Mouse (Mus musculus) forebrain, embryonic 10.5 days (tissue): ENCODE data around the gene Ndufb10. TPM values are rescaled to one million over a fixed set of nuclear protein-coding genes. Genes with fewer than 3 reads are reported as not detected.

Experiments used
- DNase-seq: peaks from one replicate; pipeline ENCODE4 v3.0.0-alpha.2; 2017; ENCODE audit warnings: low spot score; ENCODE audit errors: extremely low spot score
- H3K27ac ChIP-seq: fragments of 300-500 bp; sonication (generic); 2 replicates; pipeline ENCODE4 v1.5.1; 2016; ENCODE audit warnings: mild to moderate bottlenecking
- H3K27me3 ChIP-seq: fragments of 300-500 bp; sonication (generic); 2 replicates; pipeline ENCODE4 v1.6.1; 2016; ENCODE audit warnings: mild to moderate bottlenecking; ENCODE audit not compliant: poor library complexity, severe bottlenecking
- H3K36me3 ChIP-seq: fragments of 300-500 bp; sonication (generic); replicated peaks from 2 replicates; pipeline ENCODE4 v1.6.1; 2016; ENCODE audit warnings: mild to moderate bottlenecking, moderate library complexity
- H3K4me1 ChIP-seq: fragments of 300-500 bp; sonication (generic); 2 replicates; pipeline ENCODE4 v1.6.1; 2016
- H3K4me3 ChIP-seq: fragments of 300-500 bp; sonication (generic); 2 replicates; pipeline ENCODE4 v1.5.1; 2016; ENCODE audit warnings: mild to moderate bottlenecking, moderate library complexity
- H3K9me3 ChIP-seq: fragments of 300-500 bp; sonication (generic); 2 replicates; pipeline ENCODE4 v1.6.1; 2016; ENCODE audit warnings: mild to moderate bottlenecking, moderate library complexity
- WGBS: fragments of 180-500 bp; shearing (Covaris S2); methylation state at CpG from one replicate; pipeline ENCODE4 v1.1.7; 2016; 5-methylcytosine and 5-hydroxymethylcytosine counted together
- polyA plus RNA-seq: library from polyadenylated mRNA; unstranded; fragments of >200 nt; fragmentation: Nextera tagmentation; extraction: Ambion mirVana; gene quantifications from 2 replicates; pipeline ENCODE4 v1.2.1, GENCODE M21; 2016

Gene Ndufb10
- polyA plus RNA-seq, 1 experiment from 2014 or later, result 194 TPM

- Histone ChIP-seq H3K36me3 (peaks cover 48% of the 10 kb centered on the region), H3K4me1 (peaks cover 21% of the 10 kb centered on the region), H3K27me3 (no peaks in the 10 kb centered on the region), H3K4me3 (0 out of 2 replicates have a peak overlapping the region, but pooled peaks have one; percentile 12), H3K9me3 (no peaks in the 10 kb centered on the region), H3K27ac (no peak overlapping the region)
- DNase-seq, result no peak
- WGBS, result 95% methylated on average over 15 of the region's 15 CpGs
These were observed 8.1 kb downstream of the Ndufb10 start for GRCm38 (mm10) chr17:24716166-24716682.

- H3K4me1 ChIP-seq, result peaks cover 17% of the 10 kb centered on the region
- no peak overlapping the region for H3K27ac ChIP-seq
- no peaks in the 10 kb centered on the region for H3K9me3 ChIP-seq
- no peak overlapping the region for H3K4me3 ChIP-seq
- H3K36me3 ChIP-seq, result peaks cover 42% of the 10 kb centered on the region
- no peak for DNase-seq
- 50% methylated on average over 6 of the region's 6 CpGs for WGBS
- no peaks in the 10 kb centered on the region for H3K27me3 ChIP-seq
These were observed 8.7 kb downstream of the Ndufb10 start for GRCm38 (mm10) chr17:24715556-24715955.

- Histone ChIP-seq H3K27me3 (no peaks in the 10 kb centered on the region), H3K36me3 (peaks cover 23% of the 10 kb centered on the region), H3K9me3 (no peaks in the 10 kb centered on the region), H3K4me1 (peaks cover 19% of the 10 kb centered on the region), H3K4me3 (no peak overlapping the region), H3K27ac (no peak overlapping the region)
- 36% methylated on average over 2 of the region's 2 CpGs for WGBS
- DNase-seq, result no peak
These were observed 15.6 kb downstream of the Ndufb10 start for GRCm38 (mm10) chr17:24708646-24709045.

DNA sequence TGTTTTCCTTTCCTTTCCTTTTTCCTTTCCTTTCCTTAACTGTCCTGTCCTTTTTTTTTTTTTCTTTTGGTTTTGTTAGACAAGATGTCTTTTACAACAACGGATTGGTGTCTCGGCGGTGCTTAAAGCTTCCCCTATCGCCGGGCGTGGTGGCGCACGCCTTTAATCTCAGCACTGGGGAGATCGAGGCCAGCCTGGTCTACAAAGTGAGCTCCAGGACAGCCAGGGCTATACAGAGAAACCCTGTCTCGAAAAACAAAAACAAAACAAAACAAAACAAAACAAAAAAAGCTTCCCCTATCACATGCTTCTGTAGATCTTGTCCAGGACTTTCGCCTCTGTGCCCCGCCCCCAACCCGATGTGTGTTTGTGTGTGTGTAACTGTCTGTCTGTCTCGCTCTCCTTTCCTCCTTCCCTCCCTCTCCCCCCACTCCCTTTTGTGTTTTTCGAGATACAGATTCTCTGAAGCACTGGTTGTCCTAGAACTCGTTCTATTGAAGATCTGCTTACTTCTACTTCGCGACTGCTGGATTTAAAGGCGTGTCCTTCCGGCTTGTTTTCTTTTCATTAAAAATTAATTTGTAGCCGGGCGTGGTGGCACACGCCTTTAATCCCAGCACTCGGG, 16.4 kb downstream of the Ndufb10 start:
- DNase-seq, result no peak
- H3K4me3 ChIP-seq, result peak overlapping the region; percentile 92
- no peaks in the 10 kb centered on the region for H3K27me3 ChIP-seq
- peaks cover 29% of the 10 kb centered on the region for H3K36me3 ChIP-seq
- peak overlapping the region; percentile 90 for H3K27ac ChIP-seq
- WGBS, result 7% methylated on average over 24 of the region's 24 CpGs
- H3K9me3 ChIP-seq, result no peaks in the 10 kb centered on the region
- H3K4me1 ChIP-seq, result peaks cover 19% of the 10 kb centered on the region

DNA sequence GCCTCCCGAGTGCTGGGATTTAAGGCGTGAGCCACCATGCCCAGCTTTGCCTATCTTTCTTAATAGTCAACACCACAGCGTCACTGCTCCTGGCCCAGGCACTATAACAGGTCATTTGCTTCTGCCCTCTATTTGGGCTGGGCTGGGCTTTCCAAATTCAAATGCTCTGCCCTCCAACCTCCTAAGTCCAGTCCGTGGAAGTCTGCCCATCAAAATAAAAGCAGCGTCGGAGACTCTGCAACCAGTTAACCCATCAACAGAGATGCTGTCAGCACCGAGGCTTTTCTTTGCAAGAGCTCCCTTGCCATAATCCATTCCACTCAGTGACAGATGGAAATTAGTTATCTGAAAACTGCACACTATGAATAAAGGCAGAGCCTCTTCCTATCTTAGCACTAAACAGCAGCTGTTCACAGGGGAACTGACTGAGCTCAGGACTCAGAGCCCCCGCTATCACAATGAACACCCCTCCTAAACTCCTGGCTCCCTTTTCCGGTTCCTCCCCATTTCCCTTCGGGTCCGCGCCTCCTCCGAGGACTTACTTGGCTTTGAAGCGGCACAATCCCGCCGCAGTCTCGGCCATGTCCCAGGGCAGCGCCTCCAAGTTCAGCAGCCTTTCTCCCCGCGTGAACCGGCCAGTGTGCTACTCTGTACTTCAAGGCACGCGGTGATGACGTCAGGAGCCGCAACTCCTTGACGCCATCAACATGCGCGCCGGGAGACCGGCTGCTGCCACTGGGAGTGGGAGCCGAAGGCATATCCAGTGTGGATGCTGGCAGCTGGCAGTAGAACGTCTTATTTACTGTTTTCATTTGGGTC, 17.1 kb downstream of the Ndufb10 start, which contains the start of gene Tbl3:
Gene Tbl3, minus strand, starts transcription at position 679 of the 819 bp plus-strand sequence.
- Histone ChIP-seq H3K36me3 (peaks cover 36% of the 10 kb centered on the region), H3K4me1 (peaks cover 19% of the 10 kb centered on the region), H3K4me3 (peak within 1 kb of the TSS; percentile 92), H3K9me3 (no peaks in the 10 kb centered on the region), H3K27me3 (no peaks in the 10 kb centered on the region), H3K27ac (peak within 1 kb of the TSS; percentile 90)
- peak; percentile 94 for DNase-seq
- WGBS, result 5% methylated on average over 32 of the region's 32 CpGs

DNA sequence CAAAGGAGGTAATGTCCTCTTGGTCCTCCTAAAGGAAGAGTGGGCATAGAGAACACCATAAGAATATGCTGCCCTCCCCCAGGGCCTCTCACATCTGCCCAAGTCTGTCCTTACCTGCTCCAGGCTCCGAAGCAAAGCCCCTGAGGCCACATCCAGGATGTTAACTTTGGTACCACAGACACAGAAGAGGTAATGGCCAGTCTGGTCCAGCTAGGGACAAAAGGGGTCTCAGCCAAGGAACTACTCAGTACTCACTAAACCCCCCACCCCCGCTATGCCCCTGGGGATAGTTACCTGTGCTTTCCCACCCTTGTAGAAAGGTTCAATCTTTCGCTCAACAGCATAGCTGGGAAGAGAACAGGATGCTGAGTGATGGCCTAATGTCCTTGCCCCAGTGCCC, 18.5 kb downstream of the Ndufb10 start:
- no peak for DNase-seq
- peaks cover 50% of the 10 kb centered on the region for H3K36me3 ChIP-seq

DNA sequence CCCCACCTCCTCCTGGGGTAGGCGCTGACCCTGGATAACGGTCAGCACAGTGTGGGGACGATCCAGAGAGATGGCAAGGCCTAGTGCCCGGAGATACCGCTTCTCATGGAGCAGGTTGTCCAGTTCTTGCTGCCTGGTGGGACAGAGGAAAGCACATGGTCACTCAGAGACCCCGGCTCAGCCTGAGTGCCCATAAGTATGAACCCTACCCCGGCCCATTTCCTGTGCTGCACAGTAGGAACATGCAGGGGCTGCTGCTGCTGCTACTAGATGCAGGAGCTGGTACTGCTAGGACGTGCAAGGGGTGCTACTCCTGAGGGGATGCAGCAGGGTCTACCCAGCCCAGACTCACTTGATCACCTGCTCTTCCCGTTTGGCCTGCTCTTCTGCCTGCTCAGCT, 23.0 kb downstream of the Ndufb10 start:
- Histone ChIP-seq H3K36me3 (peaks cover 66% of the 10 kb centered on the region), H3K27me3 (0 out of 2 replicates have a peak, but pooled peaks cover 6% of the 10 kb centered on the region), H3K27ac (no peak overlapping the region), H3K4me3 (0 out of 2 replicates have a peak overlapping the region, but pooled peaks have one; percentile 3), H3K4me1 (peaks cover 32% of the 10 kb centered on the region), H3K9me3 (no peaks in the 10 kb centered on the region)
- no peak for DNase-seq
- WGBS, result 90% methylated on average over 9 of the region's 9 CpGs

More for the DNA sequence above, 18.5 kb downstream of the Ndufb10 start:
- Histone ChIP-seq H3K27me3 (no peaks in the 10 kb centered on the region), H3K9me3 (no peaks in the 10 kb centered on the region), H3K27ac (no peak overlapping the region), H3K4me1 (peaks cover 19% of the 10 kb centered on the region), H3K4me3 (peak overlapping the region; percentile 92)
- 95% methylated on average over 3 of the region's 3 CpGs for WGBS

- H3K4me1 ChIP-seq, result peaks cover 36% of the 10 kb centered on the region
- WGBS, result 79% methylated on average over 2 of the region's 2 CpGs
These were observed 24.8 kb downstream of the Ndufb10 start for GRCm38 (mm10) chr17:24699473-24699872.

DNA sequence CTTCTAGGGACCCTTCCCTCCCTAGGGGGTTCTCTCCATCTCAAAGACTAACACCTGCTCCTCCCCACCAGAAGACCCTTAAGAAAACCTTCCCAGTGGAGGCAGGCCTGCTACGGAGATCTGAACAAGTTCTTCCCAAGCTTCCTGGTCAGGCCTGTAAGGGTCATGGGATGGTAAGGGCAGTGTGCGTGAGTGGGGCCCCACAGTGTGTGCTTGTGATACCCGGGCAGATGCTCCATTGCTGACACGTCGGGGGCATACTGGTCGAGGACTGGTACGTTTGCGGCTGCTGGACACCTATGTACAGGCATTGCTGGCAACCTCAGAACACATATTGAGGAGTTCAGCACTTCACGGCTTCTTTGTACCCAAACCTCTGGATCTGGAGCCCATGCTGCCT, 25.6 kb downstream of the Ndufb10 start:
- 0 out of 2 replicates have a peak, but pooled peaks cover 6% of the 10 kb centered on the region for H3K27me3 ChIP-seq
- H3K4me3 ChIP-seq, result no peak overlapping the region; the same call in 1 of the 2 replicates
- WGBS, result 70% methylated on average over 9 of the region's 9 CpGs
- no peaks in the 10 kb centered on the region for H3K9me3 ChIP-seq
- peaks cover 41% of the 10 kb centered on the region for H3K4me1 ChIP-seq
- DNase-seq, result no peak
- 0 out of 2 replicates have a peak overlapping the region, but pooled peaks have one; percentile 13 for H3K27ac ChIP-seq
- H3K36me3 ChIP-seq, result peaks cover 50% of the 10 kb centered on the region

More at GRCm38 (mm10) chr17:24699473-24699872, 24.8 kb downstream of the Ndufb10 start:
- no peaks in the 10 kb centered on the region for H3K9me3 ChIP-seq
- no peak for DNase-seq
- no peak overlapping the region for H3K27ac ChIP-seq
- 0 out of 2 replicates have a peak, but pooled peaks cover 6% of the 10 kb centered on the region for H3K27me3 ChIP-seq
- peaks cover 52% of the 10 kb centered on the region for H3K36me3 ChIP-seq
- H3K4me3 ChIP-seq, result no peak overlapping the region

DNA sequence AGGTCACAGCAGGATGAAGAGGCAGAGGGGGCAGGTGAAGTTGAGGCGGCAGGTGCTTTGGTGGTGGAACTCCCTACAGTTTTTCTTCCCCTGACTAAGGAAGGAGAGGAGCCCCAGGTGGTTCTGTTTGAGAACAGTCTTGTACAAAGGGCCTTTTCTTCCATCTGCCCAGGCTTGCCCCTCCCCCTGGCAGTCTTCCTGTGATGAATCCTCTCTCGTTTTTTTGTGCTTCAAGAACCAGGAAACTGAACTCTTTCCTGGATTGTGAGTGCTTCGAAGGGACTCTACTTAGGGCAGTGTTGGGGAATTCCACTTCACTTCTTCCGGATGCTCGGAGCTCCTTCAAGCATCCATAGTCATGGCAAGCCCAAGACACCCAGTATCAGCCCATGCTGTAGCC, 26.3 kb downstream of the Ndufb10 start:
- peaks cover 49% of the 10 kb centered on the region for H3K36me3 ChIP-seq
- no peaks in the 10 kb centered on the region for H3K9me3 ChIP-seq
- peaks cover 41% of the 10 kb centered on the region for H3K4me1 ChIP-seq
- DNase-seq, result no peak
- H3K27me3 ChIP-seq, result 0 out of 2 replicates have a peak, but pooled peaks cover 6% of the 10 kb centered on the region
- H3K4me3 ChIP-seq, result 0 out of 2 replicates have a peak overlapping the region, but pooled peaks have one; percentile 12
- 0 out of 2 replicates have a peak overlapping the region, but pooled peaks have one; percentile 13 for H3K27ac ChIP-seq
- 26% methylated on average over 5 of the region's 5 CpGs for WGBS

GRCm38 (mm10) chr17:24696011-24696697, 28.1 kb downstream of the Ndufb10 start, which contains the start of the genes Gfer and Noxo1:
Gene Gfer (minus strand): TSS chr17:24696156.
Gene Noxo1 (plus strand): TSS chr17:24696234.
- Histone ChIP-seq H3K27me3 (peaks cover 17% of the 10 kb centered on the region), H3K4me1 (peaks cover 41% of the 10 kb centered on the region), H3K4me3 (peak within 1 kb of the TSS; percentile 84), H3K27ac (peak within 1 kb of the TSS; percentile 94), H3K36me3 (peaks cover 43% of the 10 kb centered on the region), H3K9me3 (no peaks in the 10 kb centered on the region)
- peak; percentile 83 for DNase-seq
- WGBS, result under 1% methylated on average over 76 of the region's 76 CpGs
